Mouse (Mus musculus) left cerebral cortex, postnatal 4 days (tissue): ENCODE data around the gene Zfp978. TPM values are rescaled to one million over a fixed set of nuclear protein-coding genes. Genes with fewer than 3 reads are reported as not detected.
"Not testable (repeated sequence)": the region's sequence is repeated elsewhere in the genome, so short reads cannot be mapped to it uniquely, and the experiment has no call there.

Experiments
- DNase-seq: peaks from one replicate; pipeline ENCODE4 v3.0.0-alpha.2; 2022
- intact Hi-C: fragments of 180-260 bp; cut with DNase I; formaldehyde crosslinking; loops from one replicate; pipeline ENCODE4 v1.15.1; 2025
- total RNA-seq, 2 experiments: library from RNA; stranded (reverse); gene quantifications; 2 replicates each; pipeline ENCODE4 v1.2.3; 2021

Zfp978 gene
- total RNA-seq, 2 experiments from 2014 or later, result not detected

GRCm38 (mm10) chr4:147403931-147404913, 43.1 kb downstream of the Zfp978 start:
- DNase-seq, intact Hi-C loops: not testable (repeated sequence)

- intact Hi-C loops, result no loop called here
- peak; percentile 41 for DNase-seq
Observed at GRCm38 (mm10) chr4:147406735-147407462, 45.8 kb downstream of the Zfp978 start.

- intact Hi-C loops, result no loop called here
- no peak for DNase-seq
Observed at GRCm38 (mm10) chr4:147407463-147407822, 46.3 kb downstream of the Zfp978 start.

- DNase-seq, intact Hi-C loops: not testable (repeated sequence)
Observed at GRCm38 (mm10) chr4:147416365-147416764, 55.3 kb downstream of the Zfp978 start.

GRCm38 (mm10) chr4:147417157-147417778, 56.2 kb downstream of the Zfp978 start:
- no peak for DNase-seq
- intact Hi-C loops, result no loop called here

- DNase-seq, result no peak
- intact Hi-C loops, result no loop called here
Observed at GRCm38 (mm10) chr4:147417921-147418320, 56.8 kb downstream of the Zfp978 start.

GRCm38 (mm10) chr4:147418333-147418732, 57.2 kb downstream of the Zfp978 start:
- intact Hi-C loops, DNase-seq: not testable (repeated sequence)

GRCm38 (mm10) chr4:147419190-147419589, 58.1 kb downstream of the Zfp978 start:
- intact Hi-C loops, DNase-seq: not testable (repeated sequence)

GRCm38 (mm10) chr4:147419756-147420590, 58.9 kb downstream of the Zfp978 start:
- DNase-seq, intact Hi-C loops: not testable (repeated sequence)

GRCm38 (mm10) chr4:147420794-147421193, 59.7 kb downstream of the Zfp978 start:
- no peak for DNase-seq
- intact Hi-C loops, result no loop called here

- intact Hi-C loops, DNase-seq: not testable (repeated sequence)
Observed at GRCm38 (mm10) chr4:147421316-147421715, 60.2 kb downstream of the Zfp978 start.

- intact Hi-C loops, result no loop called here
- no peak for DNase-seq
Observed at GRCm38 (mm10) chr4:147423140-147423539, 62.0 kb downstream of the Zfp978 start.

- no peak for DNase-seq
- intact Hi-C loops, result no loop called here
Observed at GRCm38 (mm10) chr4:147423641-147424298, 62.7 kb downstream of the Zfp978 start.

GRCm38 (mm10) chr4:147424404-147424803, 63.3 kb downstream of the Zfp978 start:
- DNase-seq, intact Hi-C loops: not testable (repeated sequence)

- intact Hi-C loops, DNase-seq: not testable (repeated sequence)
Observed at GRCm38 (mm10) chr4:147425615-147426347, 64.7 kb downstream of the Zfp978 start.

- no peak for DNase-seq
- intact Hi-C loops, result loop anchor here (10.0 kb wide), 1 partner anchor 306 kb away; no protein-coding TSS in a partner anchor
Observed at GRCm38 (mm10) chr4:147430651-147431050, 69.5 kb downstream of the Zfp978 start.

GRCm38 (mm10) chr4:147431696-147432442, 70.8 kb downstream of the Zfp978 start:
- not testable (repeated sequence) for DNase-seq
- intact Hi-C loops, result loop anchor here (10.0 kb wide), 1 partner anchor 307 kb away; no protein-coding TSS in a partner anchor

- DNase-seq, result no peak
- intact Hi-C loops, result loop anchor here (10.0 kb wide), 1 partner anchor 308 kb away; no protein-coding TSS in a partner anchor
Observed at GRCm38 (mm10) chr4:147432443-147432790, 71.3 kb downstream of the Zfp978 start.
